Mouse (Mus musculus) midbrain, postnatal 0 days (tissue): Measurements from ENCODE around the gene Rab22a. TPM values are rescaled to one million over a fixed set of nuclear protein-coding genes. Genes with fewer than 3 reads are reported as not detected.

ENCODE experiments used
- ATAC-seq: fragments of 200-750 bp; cut with Nextera tagmentation; 2 replicates; pipeline ENCODE4 v1.8.0; 2017; ENCODE audit warnings: moderate number of reproducible peaks, mild to moderate bottlenecking, moderate TSS enrichment, moderate library complexity; ENCODE audit not compliant: low FRiP score
- DNase-seq: peaks from one replicate; pipeline ENCODE4 v3.0.0-alpha.2; 2015; ENCODE audit warnings: low spot score
- H3K27ac ChIP-seq: fragments of 300-500 bp; sonication (generic); 2 replicates; pipeline ENCODE4 v1.5.1; 2014; ENCODE audit warnings: low read depth, mild to moderate bottlenecking, low read length, mixed read lengths
- H3K27me3 ChIP-seq: fragments of 300-500 bp; sonication (generic); 2 replicates; pipeline ENCODE4 v1.6.1; 2014; ENCODE audit warnings: low read length, control low read depth, mixed read lengths; ENCODE audit not compliant: insufficient read depth
- H3K36me3 ChIP-seq: fragments of 300-500 bp; sonication (generic); 2 replicates; pipeline ENCODE4 v1.6.1; 2014; ENCODE audit warnings: low read length, control low read depth, mixed read lengths; ENCODE audit not compliant: insufficient read depth
- H3K4me1 ChIP-seq: fragments of 300-500 bp; sonication (generic); 2 replicates; pipeline ENCODE4 v1.6.1; 2014; ENCODE audit warnings: mild to moderate bottlenecking, control low read depth, antibody characterized with exemption, low read length, mixed read lengths; ENCODE audit not compliant: insufficient read depth
- H3K4me2 ChIP-seq: fragments of 300-500 bp; sonication (generic); 2 replicates; pipeline ENCODE4 v1.6.1; 2014; ENCODE audit warnings: low read depth, mild to moderate bottlenecking, low read length, mixed read lengths; ENCODE audit not compliant: poor library complexity, severe bottlenecking
- H3K4me3 ChIP-seq: fragments of 300-500 bp; sonication (generic); 2 replicates; pipeline ENCODE4 v1.5.1; 2014; ENCODE audit warnings: low read depth, mild to moderate bottlenecking, low read length, moderate library complexity
- H3K9ac ChIP-seq: fragments of 300-500 bp; sonication (generic); replicated peaks from 2 replicates; pipeline ENCODE4 v1.6.1; 2014; ENCODE audit warnings: mild to moderate bottlenecking, low read length, moderate library complexity, mixed read lengths; ENCODE audit not compliant: poor library complexity, severe bottlenecking
- H3K9me3 ChIP-seq: fragments of 300-500 bp; sonication (generic); 2 replicates; pipeline ENCODE4 v1.6.1; 2016; ENCODE audit warnings: low read length, control low read depth
- CTCF ChIP-seq: IDR thresholded peaks from 2 replicates; pipeline ENCODE4 v1.5.1; 2016; ENCODE audit warnings: antibody characterized with exemption, mild to moderate bottlenecking
- WGBS: fragments of 180-500 bp; shearing (Covaris S2); extraction: QIAGEN DNeasy Blood & Tissue Kit; methylation state at CpG from one replicate; pipeline ENCODE4 v1.1.7; 2014; 5-methylcytosine and 5-hydroxymethylcytosine counted together
- polyA plus RNA-seq: library from polyadenylated mRNA; unstranded; fragments of >200 nt; fragmentation: Nextera tagmentation; extraction: Ambion mirVana; gene quantifications from 2 replicates; pipeline ENCODE4 v1.2.1, GENCODE M21; 2015
- total RNA-seq: library from RNA; depleted of rRNA; stranded (reverse); fragments of >200 nt; gene quantifications from 2 replicates; pipeline ENCODE4 v1.2.3, GENCODE M21; 2014

Gene Rab22a
- total and polyA plus RNA-seq, 2 experiments from 2014 or later, result 23.7 to 34.7 TPM

- 90% methylated on average over 2 of the region's 2 CpGs for WGBS
- DNase-seq, result no peak
- no peak overlapping the region for H3K4me2 ChIP-seq
- no peak overlapping the region for H3K27ac ChIP-seq
- H3K4me1 ChIP-seq, result 0 out of 2 replicates have a peak, but pooled peaks cover 2% of the 10 kb centered on the region
- no peak for TF ChIP-seq CTCF
- no peaks in the 10 kb centered on the region for H3K27me3 ChIP-seq
- no peak overlapping the region for H3K9ac ChIP-seq
- H3K9me3 ChIP-seq, result no peaks in the 10 kb centered on the region
- no peak for ATAC-seq
- H3K36me3 ChIP-seq, result no peaks in the 10 kb centered on the region
- H3K4me3 ChIP-seq, result no peak overlapping the region
Observed at GRCm38 (mm10) chr2:173678593-173678992, 19.0 kb downstream of the Rab22a start.

GRCm38 (mm10) chr2:173679217-173679616 lies 19.7 kb downstream of the Rab22a start:
- TF ChIP-seq CTCF, result no peak
- Histone ChIP-seq H3K9ac (no peak overlapping the region), H3K27ac (no peak overlapping the region), H3K27me3 (no peaks in the 10 kb centered on the region), H3K4me1 (0 out of 2 replicates have a peak, but pooled peaks cover 2% of the 10 kb centered on the region), H3K36me3 (no peaks in the 10 kb centered on the region), H3K9me3 (no peaks in the 10 kb centered on the region), H3K4me2 (no peak overlapping the region), H3K4me3 (no peak overlapping the region)
- ATAC-seq (no peak), DNase-seq (no peak)
- 78% methylated on average over 3 of the region's 3 CpGs for WGBS

GRCm38 (mm10) chr2:173680153-173680552 lies 20.6 kb downstream of the Rab22a start:
- no peak for TF ChIP-seq CTCF
- no peak overlapping the region for H3K4me3 ChIP-seq
- no peak overlapping the region for H3K4me2 ChIP-seq
- no peaks in the 10 kb centered on the region for H3K36me3 ChIP-seq
- H3K9ac ChIP-seq, result no peak overlapping the region
- ATAC-seq (no peak), DNase-seq (no peak)
- H3K27ac ChIP-seq, result no peak overlapping the region
- H3K9me3 ChIP-seq, result no peaks in the 10 kb centered on the region
- WGBS, result 73% methylated on average over 1 of the region's 1 CpGs
- 0 out of 2 replicates have a peak, but pooled peaks cover 2% of the 10 kb centered on the region for H3K4me1 ChIP-seq
- no peaks in the 10 kb centered on the region for H3K27me3 ChIP-seq

- TF ChIP-seq CTCF, result no peak
- H3K27ac ChIP-seq, result no peak overlapping the region
- H3K4me2 ChIP-seq, result no peak overlapping the region
- H3K4me1 ChIP-seq, result 0 out of 2 replicates have a peak, but pooled peaks cover 2% of the 10 kb centered on the region
- ATAC-seq (no peak), DNase-seq (no peak)
- no peaks in the 10 kb centered on the region for H3K27me3 ChIP-seq
- no peaks in the 10 kb centered on the region for H3K36me3 ChIP-seq
- no peak overlapping the region for H3K9ac ChIP-seq
- no peaks in the 10 kb centered on the region for H3K9me3 ChIP-seq
- no peak overlapping the region for H3K4me3 ChIP-seq
- 51% methylated on average over 10 of the region's 10 CpGs for WGBS
Observed at GRCm38 (mm10) chr2:173682773-173683172, 23.2 kb downstream of the Rab22a start.

- 92% methylated on average over 3 of the region's 3 CpGs for WGBS
- Histone ChIP-seq H3K36me3 (peaks cover 22% of the 10 kb centered on the region), H3K4me2 (no peak overlapping the region), H3K9ac (no peak overlapping the region), H3K27ac (no peak overlapping the region), H3K9me3 (no peaks in the 10 kb centered on the region), H3K27me3 (no peaks in the 10 kb centered on the region), H3K4me3 (no peak overlapping the region), H3K4me1 (no peaks in the 10 kb centered on the region)
- no peak for TF ChIP-seq CTCF
- DNase-seq (no peak), ATAC-seq (no peak)
Observed at GRCm38 (mm10) chr2:173685781-173686361, 26.3 kb downstream of the Rab22a start.

- Histone ChIP-seq H3K9me3 (no peaks in the 10 kb centered on the region), H3K9ac (no peak overlapping the region), H3K27ac (no peak overlapping the region), H3K4me1 (no peaks in the 10 kb centered on the region), H3K4me3 (no peak overlapping the region), H3K4me2 (no peak overlapping the region), H3K27me3 (no peaks in the 10 kb centered on the region), H3K36me3 (peaks cover 22% of the 10 kb centered on the region)
- TF ChIP-seq CTCF, result no peak
- ATAC-seq, result no peak
- no peak for DNase-seq
- 85% methylated on average over 5 of the region's 5 CpGs for WGBS
Observed at GRCm38 (mm10) chr2:173687363-173687762, 27.8 kb downstream of the Rab22a start.
